Mouse (Mus musculus) cerebellum, adult 2 months (tissue): Measurements from ENCODE around the gene Rpl18. TPM values are rescaled to one million over a fixed set of nuclear protein-coding genes. Genes with fewer than 3 reads are reported as not detected.
A peak's percentile ranks its signal among the peaks of the same experiment; 100 is the strongest.

ENCODE experiments used
- DNase-seq, 2 experiments: peaks; one replicate each; pipeline ENCODE4 v3.0.0; 2021
- H3K27ac ChIP-seq: fragments of 200-500 bp; 2 replicates; pipeline ENCODE4 v1.5.1; 2012; ENCODE audit warnings: low read length, control low read depth, inconsistent platforms; ENCODE audit not compliant: insufficient read depth
- H3K27me3 ChIP-seq: fragments of 200-500 bp; 2 replicates; pipeline ENCODE4 v1.6.1; 2012; ENCODE audit warnings: inconsistent platforms, mild to moderate bottlenecking, low read length, moderate library complexity; ENCODE audit not compliant: control insufficient read depth, insufficient read depth
- H3K4me1 ChIP-seq: fragments of 200-500 bp; 2 replicates; pipeline ENCODE4 v1.6.1; 2011; ENCODE audit warnings: low read length; ENCODE audit not compliant: control insufficient read depth, insufficient read depth
- H3K4me3 ChIP-seq: fragments of 200-500 bp; replicated peaks from 2 replicates; pipeline ENCODE3; 2011; ENCODE audit warnings: mild to moderate bottlenecking, low read depth, low read length, control low read depth; ENCODE audit not compliant: insufficient read depth
- CTCF ChIP-seq: fragments of 200-500 bp; IDR thresholded peaks from 2 replicates; pipeline ENCODE4 v1.5.1; 2011; ENCODE audit warnings: low read depth, mild to moderate bottlenecking, control low read depth, low read length, moderate library complexity, borderline replicate concordance; ENCODE audit not compliant: insufficient read depth
- POLR2A ChIP-seq: fragments of 200-500 bp; IDR thresholded peaks from 2 replicates; pipeline ENCODE4 v1.6.1; 2011; ENCODE audit warnings: low read length, control low read depth, borderline replicate concordance; ENCODE audit not compliant: insufficient read depth
- WGBS: fragments of 180-500 bp; shearing (Covaris S2); methylation state at CpG from one replicate; pipeline ENCODE4 v1.1.7; 2018; 5-methylcytosine and 5-hydroxymethylcytosine counted together
- polyA plus RNA-seq: library from polyadenylated mRNA; depleted of rRNA; stranded (reverse); fragments of >200 nt; gene quantifications from 2 replicates; pipeline ENCODE4 v1.2.3, GENCODE M21; 2012

The Rpl18 gene
- polyA plus RNA-seq, 1 experiment = 359 TPM

GRCm38 (mm10) chr7:45706721-45707241 is 8.5 kb upstream of the Rpl18 start:
- H3K4me3 ChIP-seq = peak overlapping the region; percentile 96
- 2% methylated on average over 45 of the region's 45 CpGs for WGBS
- H3K4me1 ChIP-seq = peaks cover 33% of the 10 kb centered on the region
- peak overlapping the region; percentile 93 for H3K27ac ChIP-seq
- H3K27me3 ChIP-seq = no peaks in the 10 kb centered on the region
- peak; percentile 81 to 85 for DNase-seq
- TF ChIP-seq POLR2A = no peak

- peak; percentile 95 to 96 for DNase-seq
- H3K27ac ChIP-seq = peak overlapping the region; percentile 93
- TF ChIP-seq CTCF (no peak), POLR2A (peak; percentile 73; the same call in 1 of the 2 replicates)
- WGBS = under 1% methylated on average over 27 of the region's 27 CpGs
- peak overlapping the region; percentile 96 for H3K4me3 ChIP-seq
- peaks cover 38% of the 10 kb centered on the region for H3K4me1 ChIP-seq
- H3K27me3 ChIP-seq = no peaks in the 10 kb centered on the region
These were observed 7.8 kb upstream of the Rpl18 start for GRCm38 (mm10) chr7:45707375-45707967.

GRCm38 (mm10) chr7:45708221-45708761 is 7.0 kb upstream of the Rpl18 start:
- no peaks in the 10 kb centered on the region for H3K27me3 ChIP-seq
- H3K27ac ChIP-seq = peak overlapping the region; percentile 64
- peaks cover 32% of the 10 kb centered on the region for H3K4me1 ChIP-seq
- WGBS = 37% methylated on average over 13 of the region's 13 CpGs
- TF ChIP-seq CTCF (no peak), POLR2A (no peak)
- peak; percentile 48 to 51 for DNase-seq
- peak overlapping the region; percentile 46 for H3K4me3 ChIP-seq

- DNase-seq = peak; percentile 27 to 31
- WGBS = 23% methylated on average over 6 of the region's 6 CpGs
- H3K27me3 ChIP-seq = no peaks in the 10 kb centered on the region
- peak overlapping the region; percentile 64; the same call in 1 of the 2 replicates for H3K27ac ChIP-seq
- TF ChIP-seq CTCF (no peak), POLR2A (no peak)
- H3K4me3 ChIP-seq = no peak overlapping the region
- peaks cover 32% of the 10 kb centered on the region for H3K4me1 ChIP-seq
These were observed 6.2 kb upstream of the Rpl18 start for GRCm38 (mm10) chr7:45709036-45709435.

- Histone ChIP-seq H3K4me3 (no peak overlapping the region), H3K27ac (no peak overlapping the region), H3K27me3 (no peaks in the 10 kb centered on the region), H3K4me1 (peaks cover 32% of the 10 kb centered on the region)
- TF ChIP-seq POLR2A (no peak), CTCF (no peak)
- peak in 1 of 2 experiments; percentile 34 for DNase-seq
- 34% methylated on average over 14 of the region's 14 CpGs for WGBS
These were observed 5.4 kb upstream of the Rpl18 start for GRCm38 (mm10) chr7:45709677-45710355.

GRCm38 (mm10) chr7:45710477-45711191 is 4.6 kb upstream of the Rpl18 start:
- WGBS = 85% methylated on average over 20 of the region's 20 CpGs
- Histone ChIP-seq H3K27ac (no peak overlapping the region), H3K27me3 (no peaks in the 10 kb centered on the region), H3K4me3 (no peak overlapping the region), H3K4me1 (peaks cover 32% of the 10 kb centered on the region)
- TF ChIP-seq CTCF (no peak), POLR2A (no peak)
- DNase-seq = peak in 1 of 2 experiments; percentile 31

- DNase-seq = no peak
- no peak overlapping the region for H3K27ac ChIP-seq
- no peaks in the 10 kb centered on the region for H3K27me3 ChIP-seq
- TF ChIP-seq POLR2A (no peak; the same call in 1 of the 2 replicates), CTCF (no peak)
- H3K4me3 ChIP-seq = no peak overlapping the region
- 68% methylated on average over 24 of the region's 24 CpGs for WGBS
- H3K4me1 ChIP-seq = peaks cover 37% of the 10 kb centered on the region
These were observed 3.8 kb upstream of the Rpl18 start for GRCm38 (mm10) chr7:45711316-45712021.
